Mouse (Mus musculus): Measurements from ENCODE around the gene Vcp.

Gene Vcp

GRCm38 (mm10) chr4:42945445-42945844 is 54.9 kb downstream of the Vcp start:
- no peak for DNase-seq (ENCODE audit: low spot score in 2 of 2)

GRCm38 (mm10) chr4:42945043-42945442 is 55.3 kb downstream of the Vcp start:
- no peak for DNase-seq (ENCODE audit: low spot score in 2 of 2)

- DNase-seq (ENCODE audit: low spot score in 2 of 2): no peak
Measured at GRCm38 (mm10) chr4:42944185-42944584, 56.1 kb downstream of the Vcp start.

- no peak for DNase-seq (ENCODE audit: low spot score in 2 of 2)
Measured at GRCm38 (mm10) chr4:42943341-42943740, 57.0 kb downstream of the Vcp start.

- no peak for DNase-seq (ENCODE audit: low spot score in 2 of 2)
Measured at GRCm38 (mm10) chr4:42941396-42941795, 58.9 kb downstream of the Vcp start.

GRCm38 (mm10) chr4:42933630-42934029 is 66.7 kb downstream of the Vcp start:
- DNase-seq (ENCODE audit: low spot score in 2 of 2): peak in 1 of 2 experiments; percentile 65

- no peak for DNase-seq (ENCODE audit: low spot score in 2 of 2)
Measured at GRCm38 (mm10) chr4:42932229-42932969, 67.9 kb downstream of the Vcp start.

Measured in frontal cortex, postnatal 36 days (tissue).